Mouse (Mus musculus) heart, embryonic 16.5 days (tissue): Measurements from ENCODE around the gene Farp1. TPM values are rescaled to one million over a fixed set of nuclear protein-coding genes. Genes with fewer than 3 reads are reported as not detected.

Experiments
- ATAC-seq: fragments of 200-750 bp; cut with Nextera tagmentation; replicated peaks from 2 replicates; pipeline ENCODE4 v1.8.0; 2017; ENCODE audit warnings: moderate number of reproducible peaks; ENCODE audit not compliant: insufficient read depth, low FRiP score; ENCODE audit errors: extremely low read depth
- H3K27ac ChIP-seq: fragments of 300-500 bp; sonication (generic); 2 replicates; pipeline ENCODE4 v1.5.1; 2014; ENCODE audit warnings: mild to moderate bottlenecking, low read length, control low read depth, moderate library complexity
- H3K27me3 ChIP-seq: fragments of 300-500 bp; sonication (generic); 2 replicates; pipeline ENCODE4 v1.6.1; 2014; ENCODE audit warnings: low read length, mixed read lengths; ENCODE audit not compliant: control insufficient read depth, insufficient read depth
- H3K36me3 ChIP-seq: fragments of 300-500 bp; sonication (generic); 2 replicates; pipeline ENCODE4 v1.6.1; 2014; ENCODE audit not compliant: control insufficient read depth, insufficient read depth
- H3K4me1 ChIP-seq: fragments of 300-500 bp; sonication (generic); 2 replicates; pipeline ENCODE4 v1.6.1; 2014; ENCODE audit warnings: low read length, mixed read lengths; ENCODE audit not compliant: control insufficient read depth, insufficient read depth
- H3K4me2 ChIP-seq: fragments of 300-500 bp; sonication (generic); 2 replicates; pipeline ENCODE4 v1.6.1; 2014; ENCODE audit warnings: low read depth, mild to moderate bottlenecking, control low read depth, low read length
- H3K4me3 ChIP-seq: fragments of 300-500 bp; sonication (generic); 2 replicates; pipeline ENCODE4 v1.5.1; 2014; ENCODE audit warnings: mild to moderate bottlenecking, control low read depth, low read length
- H3K9ac ChIP-seq: fragments of 300-500 bp; sonication (generic); 2 replicates; pipeline ENCODE4 v1.6.1; 2014; ENCODE audit warnings: low read length, control low read depth
- H3K9me3 ChIP-seq: fragments of 300-500 bp; sonication (generic); replicated peaks from 2 replicates; pipeline ENCODE4 v1.6.1; 2016; ENCODE audit warnings: low read length; ENCODE audit not compliant: control insufficient read depth
- whole genome bisulfite sequencing: fragments of 180-500 bp; shearing (Covaris S2); extraction: QIAGEN DNeasy Blood & Tissue Kit; methylation state at CpG from one replicate; pipeline ENCODE4 v1.1.7; 2014; 5-methylcytosine and 5-hydroxymethylcytosine counted together
- polyA plus RNA-seq: library from polyadenylated mRNA; unstranded; fragments of >200 nt; fragmentation: Nextera tagmentation; extraction: Ambion mirVana; gene quantifications from 2 replicates; pipeline ENCODE4 v1.2.1, GENCODE M21; 2015

The Farp1 gene
- polyA plus RNA-seq, 1 experiment from 2014 or later: 11.6 TPM

- H3K4me3 ChIP-seq: no peak overlapping the region
- WGBS: 38% methylated on average over 12 of the region's 12 CpGs
- no peaks in the 10 kb centered on the region for H3K27me3 ChIP-seq
- ATAC-seq: no peak; the same call in 1 of the 2 replicates
- H3K9ac ChIP-seq: no peak overlapping the region
- H3K9me3 ChIP-seq: no peaks in the 10 kb centered on the region
- H3K4me1 ChIP-seq: peaks cover 45% of the 10 kb centered on the region
- H3K27ac ChIP-seq: peak overlapping the region; percentile 74
- no peaks in the 10 kb centered on the region for H3K36me3 ChIP-seq
- no peak overlapping the region for H3K4me2 ChIP-seq
Measured at GRCm38 (mm10) chr14:121097640-121098435, 62.8 kb downstream of the Farp1 start.

- WGBS: 22% methylated on average over 8 of the region's 8 CpGs
- H3K27ac ChIP-seq: peak overlapping the region; percentile 41
- no peak overlapping the region for H3K4me3 ChIP-seq
- H3K9ac ChIP-seq: no peak overlapping the region
- H3K4me2 ChIP-seq: peak overlapping the region; percentile 3; the same call in 1 of the 2 replicates
- H3K9me3 ChIP-seq: no peaks in the 10 kb centered on the region
- peaks cover 43% of the 10 kb centered on the region for H3K4me1 ChIP-seq
- H3K36me3 ChIP-seq: no peaks in the 10 kb centered on the region
- H3K27me3 ChIP-seq: no peaks in the 10 kb centered on the region
- ATAC-seq: peak; percentile 70; the same call in 1 of the 2 replicates
Measured at GRCm38 (mm10) chr14:121099120-121099519, 64.1 kb downstream of the Farp1 start.

GRCm38 (mm10) chr14:121099876-121100275 lies 64.9 kb downstream of the Farp1 start:
- H3K9me3 ChIP-seq: no peaks in the 10 kb centered on the region
- H3K4me1 ChIP-seq: peaks cover 45% of the 10 kb centered on the region
- no peaks in the 10 kb centered on the region for H3K36me3 ChIP-seq
- no peak overlapping the region for H3K4me3 ChIP-seq
- H3K9ac ChIP-seq: no peak overlapping the region
- WGBS: 45% methylated on average over 2 of the region's 2 CpGs
- H3K27ac ChIP-seq: no peak overlapping the region
- H3K27me3 ChIP-seq: no peaks in the 10 kb centered on the region
- ATAC-seq: no peak
- no peak overlapping the region for H3K4me2 ChIP-seq

GRCm38 (mm10) chr14:121100829-121101228 lies 65.8 kb downstream of the Farp1 start:
- H3K9me3 ChIP-seq: no peaks in the 10 kb centered on the region
- no peaks in the 10 kb centered on the region for H3K27me3 ChIP-seq
- H3K9ac ChIP-seq: no peak overlapping the region
- H3K27ac ChIP-seq: peak overlapping the region; percentile 70
- 0 out of 2 replicates have a peak overlapping the region, but pooled peaks have one; percentile 1 for H3K4me2 ChIP-seq
- peaks cover 47% of the 10 kb centered on the region for H3K4me1 ChIP-seq
- H3K36me3 ChIP-seq: no peaks in the 10 kb centered on the region
- WGBS: 22% methylated on average over 2 of the region's 2 CpGs
- ATAC-seq: peak; percentile 47; the same call in 1 of the 2 replicates
- no peak overlapping the region for H3K4me3 ChIP-seq

DNA sequence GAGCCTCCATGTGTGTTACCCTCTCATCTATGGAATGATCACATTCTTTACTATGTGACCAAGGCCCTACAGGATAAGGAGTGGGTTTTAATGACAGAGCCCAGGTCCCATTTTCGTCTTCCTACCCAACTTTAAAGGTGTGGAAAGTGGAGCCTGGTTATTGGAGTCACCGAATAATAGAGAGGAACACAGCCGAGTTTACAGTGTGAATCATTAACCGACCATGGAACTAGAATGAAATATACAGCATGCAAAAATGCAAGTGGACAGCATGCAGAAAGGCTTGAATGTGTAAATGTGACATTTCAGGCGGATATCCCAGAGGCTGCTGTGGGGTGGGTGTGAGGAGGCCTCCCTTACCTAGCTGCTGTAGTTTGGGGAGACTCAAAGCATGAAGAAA lies 66.5 kb downstream of the Farp1 start:
- Histone ChIP-seq H3K27ac (peak overlapping the region; percentile 70), H3K4me3 (no peak overlapping the region), H3K4me2 (no peak overlapping the region), H3K9me3 (no peaks in the 10 kb centered on the region), H3K9ac (no peak overlapping the region), H3K36me3 (no peaks in the 10 kb centered on the region), H3K4me1 (peaks cover 54% of the 10 kb centered on the region), H3K27me3 (no peaks in the 10 kb centered on the region)
- ATAC-seq: no peak
- WGBS: 75% methylated on average over 5 of the region's 5 CpGs

GRCm38 (mm10) chr14:121102599-121102998 lies 67.6 kb downstream of the Farp1 start:
- Histone ChIP-seq H3K4me3 (no peak overlapping the region), H3K27ac (no peak overlapping the region), H3K9ac (no peak overlapping the region), H3K9me3 (no peaks in the 10 kb centered on the region), H3K36me3 (no peaks in the 10 kb centered on the region), H3K27me3 (no peaks in the 10 kb centered on the region), H3K4me1 (peaks cover 56% of the 10 kb centered on the region), H3K4me2 (no peak overlapping the region)
- no peak for ATAC-seq
- WGBS: 76% methylated on average over 5 of the region's 5 CpGs

DNA sequence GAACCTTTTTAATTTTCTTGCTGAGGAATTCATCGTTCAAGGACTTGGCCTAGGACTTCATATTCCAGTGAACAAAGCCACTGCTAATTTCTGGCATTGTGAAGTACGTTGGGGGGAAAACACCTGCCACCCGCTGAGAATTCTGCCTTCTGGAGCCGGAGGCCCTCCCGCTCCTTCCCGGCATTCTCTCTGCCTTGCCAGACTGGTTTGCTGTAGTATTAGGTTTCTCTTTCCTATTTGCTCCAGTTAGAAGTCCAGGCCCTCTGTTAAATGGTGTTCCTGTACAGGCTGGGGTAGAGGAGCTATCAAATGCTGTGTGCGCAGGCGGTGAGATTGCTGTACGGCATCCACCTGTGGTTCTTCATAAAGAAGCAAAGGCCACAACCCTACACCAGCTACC lies 68.5 kb downstream of the Farp1 start:
- Histone ChIP-seq H3K36me3 (no peaks in the 10 kb centered on the region), H3K27me3 (no peaks in the 10 kb centered on the region), H3K4me3 (no peak overlapping the region), H3K4me1 (peaks cover 56% of the 10 kb centered on the region), H3K9ac (no peak overlapping the region), H3K4me2 (no peak overlapping the region), H3K9me3 (no peaks in the 10 kb centered on the region), H3K27ac (no peak overlapping the region)
- no peak for ATAC-seq
- WGBS: 84% methylated on average over 9 of the region's 9 CpGs

DNA sequence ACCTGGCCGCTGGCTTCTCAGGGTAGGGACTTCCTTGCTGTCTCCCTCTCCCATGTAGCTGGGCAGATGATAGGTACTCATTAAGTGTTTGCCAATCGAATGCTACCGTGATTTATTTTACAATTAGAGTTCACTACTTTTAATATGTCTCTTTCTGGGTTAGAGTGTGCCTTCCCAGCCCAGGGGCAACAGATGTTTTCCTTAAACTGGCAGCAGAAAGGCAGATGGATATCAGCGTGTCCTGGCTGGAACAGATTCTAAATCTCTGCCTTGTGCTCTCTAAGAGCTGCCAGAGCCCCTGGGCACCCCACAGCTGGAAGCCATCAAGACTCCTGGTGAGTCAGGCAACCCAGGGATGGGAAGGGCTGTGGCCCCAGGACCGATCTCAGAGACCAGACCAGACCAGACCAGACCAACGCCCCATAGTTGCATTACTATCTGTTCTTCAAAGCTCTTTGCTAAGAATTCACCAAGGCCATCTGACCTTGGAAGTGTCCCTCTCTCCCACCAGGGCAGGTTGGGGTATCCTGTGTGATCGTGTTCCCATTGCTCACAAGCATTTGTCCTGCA lies 69.8 kb downstream of the Farp1 start:
- no peaks in the 10 kb centered on the region for H3K36me3 ChIP-seq
- H3K27ac ChIP-seq: no peak overlapping the region
- no peak for ATAC-seq
- no peak overlapping the region for H3K4me2 ChIP-seq
- H3K4me1 ChIP-seq: peaks cover 53% of the 10 kb centered on the region
- H3K27me3 ChIP-seq: no peaks in the 10 kb centered on the region
- H3K4me3 ChIP-seq: no peak overlapping the region
- H3K9me3 ChIP-seq: no peaks in the 10 kb centered on the region
- no peak overlapping the region for H3K9ac ChIP-seq
- 66% methylated on average over 7 of the region's 7 CpGs for WGBS

- H3K27ac ChIP-seq: no peak overlapping the region
- WGBS: 40% methylated on average over 4 of the region's 4 CpGs
- no peak for ATAC-seq
- peaks cover 45% of the 10 kb centered on the region for H3K4me1 ChIP-seq
- no peak overlapping the region for H3K9ac ChIP-seq
- H3K9me3 ChIP-seq: no peaks in the 10 kb centered on the region
- no peaks in the 10 kb centered on the region for H3K36me3 ChIP-seq
- no peak overlapping the region for H3K4me3 ChIP-seq
- H3K27me3 ChIP-seq: no peaks in the 10 kb centered on the region
- H3K4me2 ChIP-seq: no peak overlapping the region
Measured at GRCm38 (mm10) chr14:121106906-121107305, 71.9 kb downstream of the Farp1 start.
